Mouse (Mus musculus): ENCODE measurements around the gene Tfap2a. TPM values are rescaled to one million over a fixed set of nuclear protein-coding genes. Genes with fewer than 3 reads are reported as not detected.

Gene Tfap2a
- 0.52 TPM for polyA plus RNA-seq (2014; fragmentation: Illumina TruSeq; extraction: RNeasy Lipid Tissue Mini Kit (QIAGEN cat#74804); ENCODE audit: low read depth, low replicate concordance)

DNA sequence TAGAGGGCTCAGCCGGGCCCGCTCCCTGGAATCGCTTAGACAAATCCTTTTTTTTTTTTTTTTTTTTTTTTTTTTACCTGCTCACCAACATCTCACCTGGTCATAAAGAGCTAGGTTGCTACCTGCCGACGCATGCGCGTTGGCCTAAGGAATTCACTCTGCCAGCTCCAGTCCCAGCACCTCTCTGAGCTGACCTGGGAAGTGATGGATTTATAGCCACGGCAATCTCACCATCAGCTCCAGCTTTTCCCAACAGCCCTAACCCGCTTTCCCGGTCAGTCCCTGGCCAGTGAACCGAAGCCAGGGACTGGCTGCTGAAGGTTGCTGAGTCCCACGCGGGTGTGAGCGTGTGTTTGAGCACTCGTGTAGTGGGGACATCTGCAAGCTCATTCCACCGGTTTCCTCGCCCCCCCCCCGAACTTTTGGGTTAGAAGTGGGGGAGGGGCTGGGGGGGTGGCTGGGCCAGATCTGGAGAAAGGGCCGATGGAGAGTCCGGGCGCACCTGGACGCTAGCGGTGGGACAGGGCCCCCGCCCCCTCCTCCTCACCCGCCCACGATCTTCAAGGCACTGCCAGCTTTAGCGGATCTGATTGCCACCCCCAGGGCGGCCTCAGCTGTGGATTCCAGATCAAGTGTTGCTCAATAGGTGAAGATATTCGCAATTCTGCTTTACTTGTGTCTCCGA, at the start of gene Tfap2a:
TSS of gene Tfap2a (minus strand) at position 181 of the 685 bp plus-strand sequence.

Other genes starting within 250 kb of the Tfap2a start
- 8.5 TPM for gene Gcnt2, start 121.4 kb upstream of the Tfap2a start, polyA plus RNA-seq (2014; fragmentation: Illumina TruSeq; extraction: RNeasy Lipid Tissue Mini Kit (QIAGEN cat#74804); ENCODE audit: low read depth, low replicate concordance)